In genomic region chr2:114052696-114053598, GRCm38 (mm10) we compare ENCODE assay signal across 9 mouse cellular contexts. TPM values are rescaled to one million over a fixed set of nuclear protein-coding genes. Genes with fewer than 3 reads are reported as not detected.
DNase-seq lines count a peak whose midpoint lies in the region; ATAC-seq lines count a peak whose summit lies in the region.
"Had no signal": no experiment of that assay in that cellular context is flagged by ENCODE, and none has a peak within 500 bp of the region (broad histone marks: within the 10 kb centered on the region; RNA-seq: fewer than 3 reads in every experiment).

TSS of gene Actc1 (minus strand) at chr2:114053548.

- H3K27ac ChIP-seq in midbrain, embryonic 10.5 days (replicated peaks) = peak within 1 kb of the TSS; percentile 52; the same call in 1 of the 2 replicates
- no peak within 1 kb of the TSS for H3K27ac ChIP-seq in midbrain, embryonic 16.5 days (ENCODE audit: low read length)
- H3K27ac ChIP-seq in intestine, embryonic 15.5 days = no peak within 1 kb of the TSS

- H3K4me2 ChIP-seq in midbrain, embryonic 16.5 days (ENCODE audit: low read length) = no peak within 1 kb of the TSS
- H3K4me2 ChIP-seq in intestine, embryonic 15.5 days (replicated peaks) = peak within 1 kb of the TSS; percentile 46

- H3K4me3 ChIP-seq in midbrain, embryonic 10.5 days = no peak within 1 kb of the TSS
- H3K4me3 ChIP-seq in midbrain, embryonic 16.5 days (ENCODE audit: low read depth, low read length) = no peak within 1 kb of the TSS
- H3K4me3 ChIP-seq in intestine, embryonic 15.5 days (replicated peaks) = 0 out of 2 replicates have a peak within 1 kb of the TSS, but pooled peaks have one; percentile 2

- no peak for ATAC-seq in midbrain, embryonic 16.5 days
- peak; percentile 55; the same call in 1 of the 2 replicates for ATAC-seq in intestine, embryonic 15.5 days
- ATAC-seq: inflammation-experienced regulatory T-cells, adult 6 months had no signal

- 53% methylated on average over 14 of the region's 14 CpGs for WGBS in midbrain, embryonic 10.5 days
- WGBS in midbrain, embryonic 16.5 days = 46% methylated on average over 14 of the region's 14 CpGs
- 28% methylated on average over 12 of the region's 14 CpGs for WGBS in intestine, embryonic 15.5 days

- no peaks in the 10 kb centered on the region for H3K9me3 ChIP-seq in midbrain, embryonic 10.5 days (replicated peaks)
- no peaks in the 10 kb centered on the region for H3K9me3 ChIP-seq in midbrain, embryonic 16.5 days (replicated peaks; ENCODE audit: control insufficient read depth, low read length, poor library complexity, severe bottlenecking)
- H3K9me3 ChIP-seq in intestine, embryonic 15.5 days = no peaks in the 10 kb centered on the region

- H3K9ac ChIP-seq in midbrain, embryonic 16.5 days (ENCODE audit: low read depth, low read length) = no peak within 1 kb of the TSS
- no peak within 1 kb of the TSS for H3K9ac ChIP-seq in intestine, embryonic 15.5 days

- peaks cover 16% of the 10 kb centered on the region for H3K4me1 ChIP-seq in midbrain, embryonic 10.5 days
- H3K4me1 ChIP-seq in midbrain, embryonic 16.5 days (ENCODE audit: control insufficient read depth, insufficient read depth, low read length) = no peaks in the 10 kb centered on the region
- H3K4me1 ChIP-seq in intestine, embryonic 15.5 days (replicated peaks) = peaks cover 9% of the 10 kb centered on the region; the same call in 1 of the 2 replicates

- no peaks in the 10 kb centered on the region for H3K36me3 ChIP-seq in midbrain, embryonic 10.5 days
- no peaks in the 10 kb centered on the region for H3K36me3 ChIP-seq in midbrain, embryonic 16.5 days (ENCODE audit: control insufficient read depth, insufficient read depth, low read length)
- H3K36me3 ChIP-seq in intestine, embryonic 15.5 days = no peaks in the 10 kb centered on the region

- no peaks in the 10 kb centered on the region; the same call in 1 of the 2 replicates for H3K27me3 ChIP-seq in midbrain, embryonic 10.5 days (ENCODE audit: low read depth, poor library complexity, severe bottlenecking)
- H3K27me3 ChIP-seq in midbrain, embryonic 16.5 days (ENCODE audit: control insufficient read depth, insufficient read depth, low read depth, low read length) = no peaks in the 10 kb centered on the region
- no peaks in the 10 kb centered on the region for H3K27me3 ChIP-seq in intestine, embryonic 15.5 days (replicated peaks)

- no peak for DNase-seq in midbrain, embryonic 10.5 days (ENCODE audit: low spot score)
- DNase-seq in heart, adult 11 months = peak; percentile 97
- DNase-seq in skeletal muscle tissue, adult 2 months (ENCODE audit: low read depth, low spot score) = peak; percentile 28
- no peak for DNase-seq in Muller cell, postnatal 12 days (ENCODE audit: inconsistent ontology term)
- DNase-seq in layer of hippocampus, adult 8-10 months (ENCODE audit: low spot score in 2 of 2) = no peak
- no peak for DNase-seq in cerebellum, postnatal 36 days

RNA-seq across cellular contexts. Expression of gene Actc1, which starts in this region (rescaled TPM):
- 3.1 and 3.6 TPM in 2 replicates for polyA plus RNA-seq in midbrain, embryonic 10.5 days (2016; fragmentation: Nextera tagmentation; extraction: Ambion mirVana)
- 0.51 and 0.97 TPM in 2 replicates for polyA plus RNA-seq in midbrain, embryonic 16.5 days (2015; fragmentation: Nextera tagmentation; extraction: Ambion mirVana)
- 33.5 and 40.1 TPM in 2 replicates for polyA plus RNA-seq in intestine, embryonic 15.5 days (2015; fragmentation: Nextera tagmentation; extraction: Ambion mirVana)
- 1 to 10 TPM in 1 of 4 experiments, not detected in 3; 1.6 TPM for total RNA-seq in layer of hippocampus, adult 8-10 months (2022)
- polyA plus RNA-seq: inflammation-experienced regulatory T-cells, adult 6 months had no signal

Comparison
In these comparisons a context has a peak if more than half of its experiments do, and no peak if none do; other contexts are left out.
1. DNase-seq: peak in heart, adult 11 months (single experiment) and skeletal muscle tissue, adult 2 months (single experiment); none in midbrain, embryonic 10.5 days (single experiment), Muller cell, postnatal 12 days (single experiment), layer of hippocampus, adult 8-10 months (0 of 2) and cerebellum, postnatal 36 days (0 of 2).